Mouse (Mus musculus) hindbrain, embryonic 14.5 days (tissue): Measurements from ENCODE around the gene Chrm3. TPM values are rescaled to one million over a fixed set of nuclear protein-coding genes. Genes with fewer than 3 reads are reported as not detected.

Source experiments
- ATAC-seq: fragments of 200-750 bp; cut with Nextera tagmentation; 2 replicates; pipeline ENCODE4 v1.8.0; 2017; ENCODE audit warnings: moderate number of reproducible peaks, mild to moderate bottlenecking, moderate TSS enrichment, moderate library complexity; ENCODE audit not compliant: low FRiP score
- DNase-seq: peaks from one replicate; pipeline ENCODE4 v3.0.0-alpha.2; 2015; ENCODE audit warnings: low spot score
- H3K27ac ChIP-seq: fragments of 300-500 bp; sonication (generic); 2 replicates; pipeline ENCODE4 v1.5.1; 2014; ENCODE audit warnings: mild to moderate bottlenecking, moderate library complexity
- H3K27me3 ChIP-seq: fragments of 300-500 bp; sonication (generic); 2 replicates; pipeline ENCODE4 v1.6.1; 2014; ENCODE audit warnings: mild to moderate bottlenecking, low read length, mixed read lengths; ENCODE audit not compliant: control insufficient read depth, insufficient read depth
- H3K36me3 ChIP-seq: fragments of 300-500 bp; sonication (generic); replicated peaks from 2 replicates; pipeline ENCODE4 v1.6.1; 2014; ENCODE audit not compliant: control insufficient read depth, insufficient read depth
- H3K4me1 ChIP-seq: fragments of 300-500 bp; sonication (generic); replicated peaks from 2 replicates; pipeline ENCODE4 v1.6.1; 2014; ENCODE audit warnings: antibody characterized with exemption, low read length, mixed read lengths; ENCODE audit not compliant: control insufficient read depth, insufficient read depth
- H3K4me2 ChIP-seq: fragments of 300-500 bp; sonication (generic); replicated peaks from 2 replicates; pipeline ENCODE4 v1.6.1; 2014; ENCODE audit warnings: mild to moderate bottlenecking, moderate library complexity
- H3K4me3 ChIP-seq: fragments of 300-500 bp; sonication (generic); replicated peaks from 2 replicates; pipeline ENCODE4 v1.5.1; 2014; ENCODE audit warnings: mild to moderate bottlenecking, low read length
- H3K9ac ChIP-seq: fragments of 300-500 bp; sonication (generic); 2 replicates; pipeline ENCODE4 v1.6.1; 2014
- H3K9me3 ChIP-seq: fragments of 300-500 bp; sonication (generic); 2 replicates; pipeline ENCODE4 v1.6.1; 2016; ENCODE audit warnings: low read length; ENCODE audit not compliant: control insufficient read depth
- WGBS: fragments of 180-500 bp; shearing (Covaris S2); extraction: QIAGEN DNeasy Blood & Tissue Kit; methylation state at CpG from one replicate; pipeline ENCODE4 v1.1.7; 2014; 5-methylcytosine and 5-hydroxymethylcytosine counted together
- polyA plus RNA-seq: library from polyadenylated mRNA; unstranded; fragments of >200 nt; fragmentation: Nextera tagmentation; extraction: Ambion mirVana; gene quantifications from 2 replicates; pipeline ENCODE4 v1.2.1, GENCODE M21; 2014

The Chrm3 gene
- polyA plus RNA-seq, 1 experiment from 2014 or later: 3.8 TPM

GRCm38 (mm10) chr13:9940186-9940585 lies 420.5 kb downstream of the Chrm3 start:
- no peaks in the 10 kb centered on the region for H3K4me1 ChIP-seq
- H3K4me3 ChIP-seq: no peak overlapping the region
- H3K27me3 ChIP-seq: no peaks in the 10 kb centered on the region
- H3K4me2 ChIP-seq: no peak overlapping the region
- no peak overlapping the region for H3K9ac ChIP-seq
- no peaks in the 10 kb centered on the region for H3K9me3 ChIP-seq
- ATAC-seq (no peak), DNase-seq (no peak)
- H3K27ac ChIP-seq: no peak overlapping the region
- H3K36me3 ChIP-seq: no peaks in the 10 kb centered on the region
- 72% methylated on average over 1 of the region's 1 CpGs for WGBS

- Histone ChIP-seq H3K4me3 (no peak overlapping the region), H3K4me1 (no peaks in the 10 kb centered on the region), H3K9ac (no peak overlapping the region), H3K9me3 (0 out of 2 replicates have a peak, but pooled peaks cover 4% of the 10 kb centered on the region), H3K27me3 (no peaks in the 10 kb centered on the region), H3K4me2 (no peak overlapping the region), H3K36me3 (no peaks in the 10 kb centered on the region), H3K27ac (no peak overlapping the region)
- ATAC-seq (no peak), DNase-seq (no peak)
- 79% methylated on average over 3 of the region's 3 CpGs for WGBS
Observed at GRCm38 (mm10) chr13:9938798-9939485, 421.7 kb downstream of the Chrm3 start.

GRCm38 (mm10) chr13:9932714-9933113 lies 427.9 kb downstream of the Chrm3 start:
- DNase-seq: no peak
- 63% methylated on average over 4 of the region's 4 CpGs for WGBS
- no peak overlapping the region for H3K9ac ChIP-seq
- no peaks in the 10 kb centered on the region for H3K36me3 ChIP-seq
- H3K4me2 ChIP-seq: no peak overlapping the region
- no peak for ATAC-seq
- H3K9me3 ChIP-seq: 0 out of 2 replicates have a peak, but pooled peaks cover 4% of the 10 kb centered on the region
- no peak overlapping the region for H3K27ac ChIP-seq
- no peaks in the 10 kb centered on the region for H3K27me3 ChIP-seq
- H3K4me1 ChIP-seq: peaks cover 6% of the 10 kb centered on the region; the same call in 1 of the 2 replicates
- H3K4me3 ChIP-seq: no peak overlapping the region

GRCm38 (mm10) chr13:9930606-9931005 lies 430.0 kb downstream of the Chrm3 start:
- no peak for ATAC-seq
- Histone ChIP-seq H3K4me3 (no peak overlapping the region), H3K9me3 (0 out of 2 replicates have a peak, but pooled peaks cover 4% of the 10 kb centered on the region), H3K27ac (0 out of 2 replicates have a peak overlapping the region, but pooled peaks have one; percentile 51), H3K27me3 (no peaks in the 10 kb centered on the region), H3K4me1 (peaks cover 6% of the 10 kb centered on the region; the same call in 1 of the 2 replicates), H3K36me3 (no peaks in the 10 kb centered on the region), H3K9ac (no peak overlapping the region), H3K4me2 (no peak overlapping the region)
- DNase-seq: no peak
- WGBS: 75% methylated on average over 1 of the region's 1 CpGs

GRCm38 (mm10) chr13:9929978-9930377 lies 430.7 kb downstream of the Chrm3 start:
- H3K27me3 ChIP-seq: no peaks in the 10 kb centered on the region
- H3K4me2 ChIP-seq: no peak overlapping the region
- H3K9me3 ChIP-seq: 0 out of 2 replicates have a peak, but pooled peaks cover 4% of the 10 kb centered on the region
- H3K36me3 ChIP-seq: no peaks in the 10 kb centered on the region
- H3K4me3 ChIP-seq: no peak overlapping the region
- H3K4me1 ChIP-seq: peaks cover 6% of the 10 kb centered on the region; the same call in 1 of the 2 replicates
- H3K27ac ChIP-seq: peak overlapping the region; percentile 51
- DNase-seq (peak; percentile 61), ATAC-seq (peak; percentile 74)
- 35% methylated on average over 2 of the region's 2 CpGs for WGBS
- no peak overlapping the region for H3K9ac ChIP-seq

- H3K27ac ChIP-seq: no peak overlapping the region
- 89% methylated on average over 1 of the region's 1 CpGs for WGBS
- no peak overlapping the region for H3K9ac ChIP-seq
- H3K4me3 ChIP-seq: no peak overlapping the region
- H3K4me2 ChIP-seq: no peak overlapping the region
- no peak for ATAC-seq
- no peak for DNase-seq
- no peaks in the 10 kb centered on the region for H3K4me1 ChIP-seq
- no peaks in the 10 kb centered on the region for H3K9me3 ChIP-seq
- H3K36me3 ChIP-seq: no peaks in the 10 kb centered on the region
- H3K27me3 ChIP-seq: no peaks in the 10 kb centered on the region
Observed at GRCm38 (mm10) chr13:9921150-9921549, 439.5 kb downstream of the Chrm3 start.

GRCm38 (mm10) chr13:9912697-9913096 lies 447.9 kb downstream of the Chrm3 start:
- DNase-seq (no peak), ATAC-seq (no peak)
- no peak overlapping the region for H3K4me2 ChIP-seq
- H3K9ac ChIP-seq: no peak overlapping the region
- no peaks in the 10 kb centered on the region for H3K27me3 ChIP-seq
- no peaks in the 10 kb centered on the region for H3K9me3 ChIP-seq
- H3K27ac ChIP-seq: no peak overlapping the region
- 86% methylated on average over 4 of the region's 4 CpGs for WGBS
- no peak overlapping the region for H3K4me3 ChIP-seq
- H3K4me1 ChIP-seq: no peaks in the 10 kb centered on the region
- H3K36me3 ChIP-seq: no peaks in the 10 kb centered on the region

GRCm38 (mm10) chr13:9908707-9909106 lies 451.9 kb downstream of the Chrm3 start:
- Histone ChIP-seq H3K4me3 (no peak overlapping the region), H3K36me3 (no peaks in the 10 kb centered on the region), H3K9ac (no peak overlapping the region), H3K27me3 (no peaks in the 10 kb centered on the region), H3K4me2 (no peak overlapping the region), H3K27ac (no peak overlapping the region), H3K4me1 (no peaks in the 10 kb centered on the region), H3K9me3 (peaks cover 5% of the 10 kb centered on the region; the same call in 1 of the 2 replicates)
- no peak for ATAC-seq
- DNase-seq: no peak
- 93% methylated on average over 2 of the region's 2 CpGs for WGBS

GRCm38 (mm10) chr13:9907202-9907601 lies 453.4 kb downstream of the Chrm3 start:
- no peaks in the 10 kb centered on the region for H3K4me1 ChIP-seq
- no peak overlapping the region for H3K9ac ChIP-seq
- H3K27me3 ChIP-seq: no peaks in the 10 kb centered on the region
- H3K27ac ChIP-seq: no peak overlapping the region
- DNase-seq (no peak), ATAC-seq (no peak)
- peaks cover 5% of the 10 kb centered on the region; the same call in 1 of the 2 replicates for H3K9me3 ChIP-seq
- no peak overlapping the region for H3K4me3 ChIP-seq
- no peak overlapping the region for H3K4me2 ChIP-seq
- 93% methylated on average over 3 of the region's 3 CpGs for WGBS
- H3K36me3 ChIP-seq: no peaks in the 10 kb centered on the region
